Mouse (Mus musculus): ENCODE results near the gene Arl15.

Gene Arl15

GRCm38 (mm10) chr13:114074471-114074870 lies 280.2 kb downstream of the Arl15 start:
- no peak for DNase-seq

- no peak for DNase-seq
These were observed 281.5 kb downstream of the Arl15 start for GRCm38 (mm10) chr13:114075724-114076384.

- no peak for DNase-seq
These were observed 282.9 kb downstream of the Arl15 start for GRCm38 (mm10) chr13:114077181-114077580.

DNA sequence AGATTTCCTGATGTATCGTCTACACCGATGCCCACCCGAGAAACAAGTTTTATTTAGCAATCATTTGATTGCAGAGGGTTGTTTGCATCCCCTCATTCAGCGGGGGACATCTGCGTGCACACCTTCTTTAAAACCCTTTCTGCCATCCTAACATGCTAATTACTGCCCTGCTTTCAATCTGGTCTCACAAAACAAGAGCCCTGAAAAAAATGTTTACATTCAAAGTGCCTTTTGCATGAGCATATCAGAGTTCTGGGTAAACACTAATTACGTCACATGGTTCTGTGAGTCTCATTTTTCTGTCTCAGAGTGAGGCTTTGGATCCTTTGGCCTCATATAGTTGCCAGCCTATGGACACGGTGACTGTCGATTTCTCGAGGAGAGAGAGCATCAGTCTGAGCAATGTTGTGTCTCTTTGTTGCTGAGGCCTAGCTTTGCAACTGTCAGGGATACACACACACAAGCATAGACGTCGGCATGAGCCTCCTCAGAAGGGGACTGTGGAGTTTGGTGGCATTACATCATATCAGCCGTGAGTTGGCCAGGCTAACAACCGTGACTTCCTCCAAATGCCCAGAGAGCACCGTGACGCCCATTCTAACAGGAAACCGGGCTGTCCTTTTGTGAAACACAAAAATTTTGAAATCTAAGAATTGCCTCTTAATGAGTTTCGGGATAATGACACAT lies 283.4 kb downstream of the Arl15 start:
- no peak for DNase-seq

DNA sequence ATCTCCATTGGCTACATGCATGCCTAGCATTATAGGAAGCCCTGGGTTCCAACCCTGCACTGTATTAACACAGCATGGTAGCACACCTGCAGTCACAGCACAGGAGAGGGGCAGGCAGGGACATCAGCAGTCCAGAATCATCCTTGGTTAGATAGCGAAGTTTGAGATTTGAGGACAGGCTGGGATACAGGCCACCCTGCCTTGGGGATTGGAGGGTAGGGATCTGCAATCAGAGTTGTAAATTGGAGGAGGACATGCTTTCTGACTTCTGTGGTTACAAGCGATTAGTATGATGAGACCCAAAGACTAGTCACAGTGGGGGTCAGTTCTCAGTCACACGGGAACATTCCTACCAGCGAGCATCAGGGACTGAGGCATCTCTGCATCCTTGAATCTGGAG lies 284.5 kb downstream of the Arl15 start:
- no peak for DNase-seq

DNA sequence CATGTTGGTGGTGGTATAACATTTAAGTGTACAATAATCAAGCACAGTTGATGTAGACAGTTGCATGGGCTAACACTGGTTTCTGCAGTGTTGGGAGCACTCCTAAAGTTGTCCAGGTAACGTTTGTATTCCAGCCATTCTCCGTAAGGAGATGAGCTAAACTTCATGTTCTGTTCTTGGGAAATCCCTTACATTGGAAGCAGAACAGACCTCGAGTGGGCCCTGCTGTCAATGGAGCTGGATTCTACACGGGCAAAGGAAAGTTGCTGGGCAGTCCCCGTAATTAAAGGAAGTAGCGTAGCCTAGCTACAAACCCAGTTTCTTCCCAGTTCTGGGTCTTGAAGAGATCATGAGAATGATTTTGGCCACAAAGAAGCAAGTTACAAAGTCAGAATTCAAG lies 285.4 kb downstream of the Arl15 start:
- no peak for DNase-seq

GRCm38 (mm10) chr13:114080491-114080890 lies 286.2 kb downstream of the Arl15 start:
- DNase-seq = no peak

- DNase-seq = no peak
These were observed 289.3 kb downstream of the Arl15 start for GRCm38 (mm10) chr13:114083570-114084138.

- DNase-seq = no peak
These were observed 291.1 kb downstream of the Arl15 start for GRCm38 (mm10) chr13:114085442-114085841.

GRCm38 (mm10) chr13:114086325-114086724 lies 292.0 kb downstream of the Arl15 start:
- DNase-seq = peak; percentile 25

DNA sequence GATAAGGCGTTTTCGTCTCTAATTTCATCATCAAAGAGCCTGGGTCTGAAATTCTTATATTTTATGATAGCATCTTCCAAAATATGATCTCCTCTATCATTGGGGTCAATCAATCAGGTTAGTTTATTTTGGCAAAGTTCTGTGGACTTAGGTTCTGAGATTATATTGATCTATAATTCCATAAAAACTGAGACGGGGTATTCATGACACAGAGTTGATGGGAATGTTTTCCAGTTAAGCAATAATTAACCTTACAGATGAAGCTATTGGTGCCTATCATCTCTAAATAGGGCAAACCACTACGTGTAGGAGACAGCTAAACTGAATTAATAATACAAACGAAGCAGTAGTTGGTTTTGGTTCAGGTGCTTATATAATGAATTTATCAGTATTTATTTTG lies 292.5 kb downstream of the Arl15 start:
- DNase-seq = no peak

- no peak for DNase-seq
These were observed 293.6 kb downstream of the Arl15 start for GRCm38 (mm10) chr13:114087696-114088465.

DNA sequence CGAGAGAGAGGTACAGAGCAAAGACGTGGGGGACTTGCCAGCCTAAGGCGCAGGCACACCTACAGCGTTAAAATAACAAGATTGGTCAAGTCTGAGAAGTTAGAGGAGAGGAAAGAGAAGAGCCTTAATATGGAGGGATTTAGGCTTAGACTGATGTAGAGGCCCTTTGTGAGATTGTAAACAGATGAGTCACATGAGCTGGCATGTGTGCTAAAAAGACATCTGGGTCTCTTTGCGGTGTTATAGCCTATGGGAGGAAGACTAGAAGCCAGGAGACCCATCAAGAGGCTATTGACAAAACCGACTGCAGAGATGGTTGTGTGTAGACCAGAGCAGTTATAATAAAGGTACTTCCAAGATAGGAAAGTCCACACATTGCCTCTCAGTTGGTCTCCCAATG lies 296.5 kb downstream of the Arl15 start:
- DNase-seq = no peak

DNA sequence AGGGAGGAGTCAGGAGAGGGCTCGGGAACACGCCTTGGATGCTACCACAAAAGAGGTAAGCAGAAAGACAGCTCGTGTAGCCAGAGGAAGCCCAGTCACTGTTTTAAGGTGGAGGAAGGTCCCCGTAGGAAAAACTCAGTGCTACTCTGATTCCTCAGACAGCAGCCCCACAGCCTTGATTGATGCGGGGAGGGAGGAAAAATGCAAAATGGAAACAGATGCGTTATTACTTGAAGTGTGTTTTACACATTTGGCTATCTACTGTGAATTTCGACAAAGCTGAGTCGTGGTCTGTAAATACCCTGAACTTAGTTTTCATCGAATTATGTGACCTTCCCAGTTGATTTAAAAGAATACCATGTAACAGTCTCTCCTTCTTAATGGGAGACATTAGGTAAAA lies 296.9 kb downstream of the Arl15 start:
- no peak for DNase-seq

- no peak for DNase-seq
These were observed 300.0 kb downstream of the Arl15 start for GRCm38 (mm10) chr13:114094151-114094875.

DNA sequence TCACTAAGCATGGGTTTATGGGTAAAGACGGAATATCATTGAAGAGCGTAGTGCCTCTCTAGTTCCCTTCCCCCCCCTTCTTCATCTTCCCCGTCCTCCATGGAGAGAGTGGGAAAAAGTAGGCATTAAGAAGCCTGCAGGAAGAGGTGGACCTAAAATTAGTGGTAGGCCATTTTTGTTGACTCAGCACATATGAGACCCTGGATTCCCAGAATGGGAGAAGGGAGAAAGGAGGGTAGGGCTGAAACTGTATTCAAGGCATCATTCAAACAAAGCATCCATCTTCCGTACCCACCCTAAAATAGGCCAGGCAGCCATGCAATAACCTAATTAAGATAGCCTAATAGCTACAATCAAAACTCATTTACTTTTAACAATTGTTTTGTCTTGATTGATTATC lies 301.1 kb downstream of the Arl15 start:
- DNase-seq = no peak

DNA sequence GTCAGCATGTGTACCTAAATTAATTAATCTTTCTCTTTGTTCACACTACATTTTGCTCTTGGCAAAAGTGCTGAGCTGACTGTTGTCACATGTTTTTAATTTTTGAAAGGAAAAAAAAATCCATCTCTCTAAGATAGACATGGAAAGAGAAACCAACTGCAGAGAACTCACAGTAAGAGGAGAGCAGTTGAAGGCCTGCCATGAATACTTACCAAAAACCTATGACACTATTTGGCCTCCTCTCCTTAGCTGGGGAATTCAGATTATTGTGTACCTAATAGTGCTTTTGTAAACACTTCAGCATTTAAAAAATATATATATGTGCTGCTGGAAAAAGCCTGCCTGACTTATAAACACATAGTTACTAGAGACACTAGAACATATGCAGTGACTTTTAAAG lies 302.1 kb downstream of the Arl15 start:
- no peak for DNase-seq

GRCm38 (mm10) chr13:114101155-114101554 lies 306.9 kb downstream of the Arl15 start:
- no peak for DNase-seq

DNA sequence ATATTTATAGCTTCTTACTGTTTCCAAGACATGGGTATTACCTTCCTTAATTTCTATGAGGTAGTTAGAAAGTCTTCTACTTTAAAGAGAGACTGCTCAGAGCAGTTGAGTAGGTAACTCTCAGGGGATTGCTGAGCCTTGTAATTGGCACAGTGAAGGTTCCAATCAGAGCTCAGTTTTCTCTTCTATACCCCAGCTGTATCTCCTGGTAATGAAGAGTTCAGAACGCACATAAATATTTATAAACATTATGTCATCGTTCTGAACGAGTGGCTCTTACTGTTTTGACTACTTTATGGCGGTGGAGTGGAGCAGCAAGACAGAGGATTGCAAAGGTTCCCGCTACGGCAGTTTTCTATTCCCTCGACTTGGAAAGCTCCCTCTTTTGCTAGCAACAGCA lies 311.8 kb downstream of the Arl15 start:
- no peak for DNase-seq

DNA sequence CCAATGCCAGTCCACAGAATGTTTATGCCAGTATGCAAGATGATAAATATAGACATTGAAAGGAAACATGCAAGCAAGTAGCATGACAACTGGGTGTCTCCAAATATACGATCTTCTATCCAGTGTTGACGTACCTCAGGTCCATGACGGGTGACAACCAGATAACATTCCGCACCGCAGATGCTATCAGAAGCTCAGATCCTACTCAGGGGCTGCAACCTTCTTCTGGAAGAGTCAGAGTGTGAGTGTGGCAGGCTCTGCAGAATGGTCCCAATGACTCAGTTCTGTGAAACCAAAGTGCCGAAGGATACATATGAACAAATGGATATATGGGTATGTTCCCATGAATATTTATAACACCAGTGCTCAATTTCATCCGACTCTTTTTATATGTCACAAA lies 313.2 kb downstream of the Arl15 start:
- no peak for DNase-seq

DNA sequence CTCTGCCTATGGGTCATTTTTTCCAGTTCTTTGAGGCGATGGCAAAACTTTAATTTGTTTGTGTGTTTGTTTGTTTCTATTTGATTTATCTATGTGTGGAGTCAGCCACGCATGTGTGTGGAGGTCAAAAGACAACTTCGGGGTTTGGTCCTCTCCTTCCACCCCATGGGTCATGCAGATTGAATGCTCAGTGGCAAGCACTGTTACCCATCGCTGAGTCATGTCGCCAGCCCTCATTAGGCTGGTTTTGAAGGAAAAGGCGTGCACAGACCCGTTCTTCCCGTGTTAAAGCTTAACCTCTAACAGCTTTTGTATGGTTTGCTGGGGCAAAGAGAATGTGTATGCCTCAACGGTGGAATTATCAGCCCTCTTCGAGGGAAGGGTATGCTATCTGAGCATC lies 315.1 kb downstream of the Arl15 start:
- DNase-seq = no peak

GRCm38 (mm10) chr13:114109845-114110244 lies 315.5 kb downstream of the Arl15 start:
- DNase-seq = no peak

- no peak for DNase-seq
These were observed 319.2 kb downstream of the Arl15 start for GRCm38 (mm10) chr13:114113516-114113915.

Data from liver (tissue).